Mouse (Mus musculus) ovary, postnatal 36 days (tissue): ENCODE measurements around the gene 3110040M04Rik.
"Not testable (repeated sequence)": the region's sequence is repeated elsewhere in the genome, so short reads cannot be mapped to it uniquely, and the experiment has no call there.

Experiments
- DNase-seq: peaks from one replicate; pipeline ENCODE4 v3.0.0; 2022; ENCODE audit warnings: low spot score, mixed read lengths

3110040M04Rik gene

GRCm38 (mm10) chr1:151192739-151193138, 11.2 kb upstream of the 3110040M04Rik start:
- DNase-seq, result not testable (repeated sequence)

- DNase-seq, result not testable (repeated sequence)
These were observed 7.9 kb upstream of the 3110040M04Rik start for GRCm38 (mm10) chr1:151195986-151196385.

- not testable (repeated sequence) for DNase-seq
These were observed 7.2 kb upstream of the 3110040M04Rik start for GRCm38 (mm10) chr1:151196690-151197089.

- not testable (repeated sequence) for DNase-seq
These were observed 5.8 kb upstream of the 3110040M04Rik start, which contains the start of gene Gm47995 for GRCm38 (mm10) chr1:151198120-151198519. Gm47995 (plus strand) TSS chr1:151198448.

GRCm38 (mm10) chr1:151200620-151201019, 3.3 kb upstream of the 3110040M04Rik start:
- not testable (repeated sequence) for DNase-seq

- not testable (repeated sequence) for DNase-seq
These were observed 1.1 kb upstream of the 3110040M04Rik start for GRCm38 (mm10) chr1:151202771-151203170.

- not testable (repeated sequence) for DNase-seq
These were observed 4.6 kb downstream of the 3110040M04Rik start for GRCm38 (mm10) chr1:151208493-151208892.

- not testable (repeated sequence) for DNase-seq
These were observed 5.0 kb downstream of the 3110040M04Rik start for GRCm38 (mm10) chr1:151208944-151209343.

GRCm38 (mm10) chr1:151209824-151210355, 6.0 kb downstream of the 3110040M04Rik start, which contains the start of gene Gm47996:
Gm47996 (plus strand) TSS chr1:151210131.
- not testable (repeated sequence) for DNase-seq

GRCm38 (mm10) chr1:151211666-151212065, 7.7 kb downstream of the 3110040M04Rik start:
- not testable (repeated sequence) for DNase-seq

GRCm38 (mm10) chr1:151214862-151215261, 10.9 kb downstream of the 3110040M04Rik start:
- DNase-seq, result no peak

GRCm38 (mm10) chr1:151215985-151216384, 12.1 kb downstream of the 3110040M04Rik start:
- DNase-seq, result no peak

- no peak for DNase-seq
These were observed 12.5 kb downstream of the 3110040M04Rik start for GRCm38 (mm10) chr1:151216417-151216816.

GRCm38 (mm10) chr1:151219045-151219444, 15.1 kb downstream of the 3110040M04Rik start:
- no peak for DNase-seq

GRCm38 (mm10) chr1:151220098-151220497, 16.2 kb downstream of the 3110040M04Rik start:
- DNase-seq, result no peak

GRCm38 (mm10) chr1:151222561-151223267, 18.8 kb downstream of the 3110040M04Rik start:
- DNase-seq, result no peak

- no peak for DNase-seq
These were observed 19.5 kb downstream of the 3110040M04Rik start for GRCm38 (mm10) chr1:151223377-151223776.

- no peak for DNase-seq
These were observed 20.6 kb downstream of the 3110040M04Rik start for GRCm38 (mm10) chr1:151224536-151224935.

GRCm38 (mm10) chr1:151227506-151227905, 23.6 kb downstream of the 3110040M04Rik start:
- no peak for DNase-seq

- no peak for DNase-seq
These were observed 24.5 kb downstream of the 3110040M04Rik start for GRCm38 (mm10) chr1:151228320-151228989.

GRCm38 (mm10) chr1:151232346-151232745, 28.4 kb downstream of the 3110040M04Rik start:
- no peak for DNase-seq

- no peak for DNase-seq
These were observed 29.8 kb downstream of the 3110040M04Rik start for GRCm38 (mm10) chr1:151233756-151234155.

GRCm38 (mm10) chr1:151235574-151235973, 31.7 kb downstream of the 3110040M04Rik start:
- no peak for DNase-seq
